Mouse (Mus musculus) heart, embryonic 15.5 days (tissue): Measurements from ENCODE around the gene Snrpb2. TPM values are rescaled to one million over a fixed set of nuclear protein-coding genes. Genes with fewer than 3 reads are reported as not detected.

Experiments used
- ATAC-seq: fragments of 200-750 bp; cut with Nextera tagmentation; replicated peaks from 2 replicates; pipeline ENCODE4 v1.8.0; 2017; ENCODE audit warnings: low read depth, moderate TSS enrichment; ENCODE audit not compliant: insufficient number of reproducible peaks, insufficient read depth, low FRiP score
- H3K27ac ChIP-seq: fragments of 300-500 bp; sonication (generic); 2 replicates; pipeline ENCODE4 v1.5.1; 2015; ENCODE audit warnings: mild to moderate bottlenecking, inconsistent platforms
- H3K27me3 ChIP-seq: fragments of 300-500 bp; sonication (generic); 2 replicates; pipeline ENCODE4 v1.6.1; 2015; ENCODE audit warnings: inconsistent platforms
- H3K36me3 ChIP-seq: fragments of 300-500 bp; sonication (generic); 2 replicates; pipeline ENCODE4 v1.6.1; 2015; ENCODE audit warnings: mild to moderate bottlenecking, inconsistent platforms
- H3K4me1 ChIP-seq: fragments of 300-500 bp; sonication (generic); replicated peaks from 2 replicates; pipeline ENCODE4 v1.6.1; 2015; ENCODE audit warnings: inconsistent platforms
- H3K4me2 ChIP-seq: fragments of 300-500 bp; sonication (generic); 2 replicates; pipeline ENCODE4 v1.6.1; 2015; ENCODE audit warnings: inconsistent platforms, mild to moderate bottlenecking, moderate library complexity
- H3K4me3 ChIP-seq: fragments of 300-500 bp; sonication (generic); 2 replicates; pipeline ENCODE4 v1.5.1; 2015; ENCODE audit warnings: mild to moderate bottlenecking, inconsistent platforms
- H3K9ac ChIP-seq: fragments of 300-500 bp; sonication (generic); 2 replicates; pipeline ENCODE4 v1.6.1; 2015; ENCODE audit warnings: mild to moderate bottlenecking, inconsistent platforms
- H3K9me3 ChIP-seq: fragments of 300-500 bp; sonication (generic); replicated peaks from 2 replicates; pipeline ENCODE4 v1.6.1; 2016; ENCODE audit warnings: inconsistent platforms
- WGBS: fragments of 180-500 bp; shearing (Covaris S2); methylation state at CpG from one replicate; pipeline ENCODE4 v1.1.7; 2015; ENCODE audit warnings: mixed read lengths; 5-methylcytosine and 5-hydroxymethylcytosine counted together
- polyA plus RNA-seq: library from polyadenylated mRNA; unstranded; fragments of >200 nt; fragmentation: Nextera tagmentation; extraction: Ambion mirVana; gene quantifications from 2 replicates; pipeline ENCODE4 v1.2.1, GENCODE M21; 2015

Snrpb2 gene
- 34.0 and 41.2 TPM in 2 replicates for polyA plus RNA-seq

DNA sequence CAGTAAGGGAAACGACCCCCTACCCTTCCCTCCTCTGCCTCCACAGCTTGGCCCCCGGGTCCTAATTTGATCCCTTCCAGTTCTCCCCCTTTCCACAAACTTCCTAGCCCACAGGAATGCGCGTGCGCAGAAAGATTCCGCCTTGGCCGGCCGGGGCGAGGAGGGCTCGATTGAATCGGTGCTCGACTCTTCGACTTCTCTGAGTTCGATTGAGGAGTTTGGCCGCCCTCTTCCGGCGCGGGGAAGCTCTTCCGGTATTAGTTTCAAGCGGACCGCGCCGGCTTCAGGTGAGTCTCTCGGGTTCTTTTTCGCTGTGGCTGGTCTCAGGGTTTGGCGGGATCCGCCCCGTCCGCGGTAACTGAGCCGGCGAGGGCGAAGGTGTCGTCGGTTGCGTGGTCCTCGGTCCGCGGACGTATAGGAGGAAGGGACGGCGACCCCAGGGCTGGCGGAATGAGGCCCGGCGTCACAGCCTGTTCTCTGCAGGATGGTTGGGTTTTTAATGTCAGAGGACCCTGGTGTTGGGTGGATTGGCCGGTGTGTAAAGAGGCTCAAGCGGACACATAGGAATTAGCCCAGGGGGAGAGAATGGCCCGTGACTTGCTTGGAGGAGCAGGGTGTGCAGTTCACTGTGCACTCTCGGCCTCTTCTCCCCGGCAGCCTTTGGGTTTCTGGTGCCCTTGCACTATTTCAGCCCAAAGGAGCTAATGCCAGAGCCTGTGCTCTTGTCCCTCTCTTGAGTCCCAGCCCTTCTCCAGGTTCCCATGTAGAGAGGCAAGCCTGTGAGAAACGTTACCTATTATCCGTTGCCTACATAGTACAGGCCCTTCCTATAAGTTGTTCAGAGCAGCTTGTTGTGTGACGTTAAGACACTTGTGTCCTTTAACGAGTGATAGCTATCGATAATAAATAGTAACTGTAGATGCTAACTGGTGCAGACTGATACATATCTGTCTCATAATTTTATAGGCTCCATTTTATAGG, at the start of gene Snrpb2:
TSS of gene Snrpb2 (plus strand) at position 228 of the 981 bp plus-strand sequence.
- ATAC-seq, result peak; percentile 84
- H3K4me3 ChIP-seq, result peak within 1 kb of the TSS; percentile 96
- H3K4me1 ChIP-seq, result peaks cover 5% of the 10 kb centered on the region; the same call in 1 of the 2 replicates
- H3K27ac ChIP-seq, result 0 out of 2 replicates have a peak within 1 kb of the TSS, but pooled peaks have one; percentile 39
- peak within 1 kb of the TSS; percentile 87 for H3K9ac ChIP-seq
- H3K27me3 ChIP-seq, result no peaks in the 10 kb centered on the region
- WGBS, result under 1% methylated on average over 55 of the region's 55 CpGs
- peaks cover 10% of the 10 kb centered on the region for H3K36me3 ChIP-seq
- H3K4me2 ChIP-seq, result peak within 1 kb of the TSS; percentile 73
- H3K9me3 ChIP-seq, result no peaks in the 10 kb centered on the region

DNA sequence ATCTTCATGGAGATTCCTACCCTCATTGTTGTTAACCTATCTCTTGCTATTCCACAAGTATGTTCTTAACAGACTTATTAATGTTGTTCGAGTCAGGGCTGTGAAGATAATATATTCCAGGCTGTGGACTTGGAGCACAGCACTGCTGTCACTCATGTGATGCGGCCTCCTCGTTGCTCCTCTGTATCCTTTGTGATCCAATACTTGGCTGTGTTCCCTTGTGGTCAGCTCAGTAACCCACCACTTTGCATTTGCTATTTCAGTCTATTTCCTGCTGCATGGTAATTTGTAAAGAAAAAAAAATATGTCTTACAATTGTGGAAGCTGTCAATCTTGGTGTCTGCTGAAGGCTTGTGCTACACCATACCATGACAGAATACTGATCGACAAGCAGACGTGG, 49.8 kb upstream of the Snrpb2 start:
- Histone ChIP-seq H3K4me1 (no peaks in the 10 kb centered on the region), H3K4me3 (no peak overlapping the region), H3K27ac (no peak overlapping the region), H3K9ac (no peak overlapping the region), H3K27me3 (no peaks in the 10 kb centered on the region), H3K4me2 (no peak overlapping the region), H3K36me3 (no peaks in the 10 kb centered on the region), H3K9me3 (no peaks in the 10 kb centered on the region)
- WGBS, result 67% methylated on average over 5 of the region's 5 CpGs
- no peak for ATAC-seq

DNA sequence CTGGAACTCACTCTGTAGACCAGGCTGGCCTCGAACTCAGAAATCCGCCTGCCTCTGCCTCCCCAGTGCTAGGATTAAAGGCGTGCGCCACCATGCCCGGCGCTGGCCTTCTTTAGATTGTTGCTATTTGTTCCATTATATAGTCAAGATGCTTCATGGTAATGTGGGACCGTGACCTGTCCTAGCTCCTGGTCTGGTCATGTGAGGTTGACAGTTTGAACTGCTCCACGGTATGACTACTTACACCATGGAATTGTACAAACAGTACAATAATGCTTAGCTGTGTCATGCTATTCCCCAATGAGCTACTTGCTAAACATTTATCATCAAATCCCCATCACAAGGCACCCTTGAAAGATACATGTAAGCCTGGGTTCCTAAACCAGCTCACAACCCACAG, 44.8 kb upstream of the Snrpb2 start:
- H3K4me2 ChIP-seq, result no peak overlapping the region
- no peaks in the 10 kb centered on the region for H3K27me3 ChIP-seq
- ATAC-seq, result no peak
- 89% methylated on average over 8 of the region's 8 CpGs for WGBS
- no peak overlapping the region for H3K9ac ChIP-seq
- no peaks in the 10 kb centered on the region for H3K9me3 ChIP-seq
- H3K36me3 ChIP-seq, result no peaks in the 10 kb centered on the region
- H3K4me1 ChIP-seq, result no peaks in the 10 kb centered on the region
- no peak overlapping the region for H3K27ac ChIP-seq
- no peak overlapping the region for H3K4me3 ChIP-seq

DNA sequence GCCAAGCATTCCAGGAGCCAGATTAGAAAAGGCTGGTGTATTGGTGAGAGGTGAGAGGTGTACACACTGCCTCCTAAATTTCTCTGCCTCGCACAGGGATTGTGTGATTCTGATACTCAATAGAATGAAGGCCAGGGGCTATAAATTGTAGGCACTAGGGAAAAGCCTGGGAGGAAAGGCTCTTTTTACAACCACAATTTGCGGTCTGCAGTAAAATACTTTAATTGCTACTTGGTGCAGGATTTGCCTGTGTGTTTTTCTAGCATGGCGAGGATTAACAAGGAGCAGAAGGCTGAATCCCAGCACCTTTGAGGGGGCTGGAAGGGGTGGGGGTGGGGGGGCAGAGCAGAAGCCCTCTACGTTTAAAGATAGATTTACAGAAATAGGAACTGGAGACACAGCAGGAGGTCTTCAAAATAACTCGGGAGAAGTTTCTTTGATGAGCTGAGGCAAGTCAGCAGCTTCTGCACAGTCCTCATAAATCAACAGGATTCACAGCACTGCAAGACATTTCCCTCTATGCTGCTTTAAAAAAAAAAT, 44.2 kb upstream of the Snrpb2 start:
- WGBS, result 38% methylated on average over 5 of the region's 5 CpGs
- no peak overlapping the region for H3K4me3 ChIP-seq
- no peak overlapping the region for H3K9ac ChIP-seq
- H3K27me3 ChIP-seq, result no peaks in the 10 kb centered on the region
- H3K4me2 ChIP-seq, result no peak overlapping the region
- no peak for ATAC-seq
- no peaks in the 10 kb centered on the region for H3K36me3 ChIP-seq
- no peak overlapping the region for H3K27ac ChIP-seq
- no peaks in the 10 kb centered on the region for H3K9me3 ChIP-seq
- H3K4me1 ChIP-seq, result no peaks in the 10 kb centered on the region

DNA sequence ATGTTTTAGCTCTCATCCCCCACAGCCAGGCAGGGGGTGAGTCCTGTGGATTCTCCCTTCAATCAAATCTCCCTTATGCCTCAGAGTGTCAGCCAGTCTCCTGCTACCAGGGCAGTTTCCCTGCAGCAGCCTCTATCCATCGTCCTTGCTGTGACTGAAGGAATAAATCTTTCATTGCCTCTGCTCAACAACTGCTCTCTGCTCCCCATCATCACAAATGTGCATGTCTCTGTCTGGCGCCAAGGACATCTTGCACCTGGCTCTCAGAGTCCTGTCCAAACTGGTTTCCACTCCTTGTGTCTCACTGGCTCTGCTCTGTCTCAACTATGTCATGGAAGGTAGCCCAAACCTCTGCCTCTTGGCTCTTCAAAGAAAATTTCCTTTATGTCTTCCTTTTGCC, 43.1 kb upstream of the Snrpb2 start:
- no peak for ATAC-seq
- Histone ChIP-seq H3K4me2 (no peak overlapping the region), H3K27ac (no peak overlapping the region), H3K9me3 (no peaks in the 10 kb centered on the region), H3K36me3 (no peaks in the 10 kb centered on the region), H3K9ac (no peak overlapping the region), H3K27me3 (no peaks in the 10 kb centered on the region), H3K4me3 (no peak overlapping the region), H3K4me1 (no peaks in the 10 kb centered on the region)
- WGBS, result 27% methylated on average over 2 of the region's 2 CpGs

DNA sequence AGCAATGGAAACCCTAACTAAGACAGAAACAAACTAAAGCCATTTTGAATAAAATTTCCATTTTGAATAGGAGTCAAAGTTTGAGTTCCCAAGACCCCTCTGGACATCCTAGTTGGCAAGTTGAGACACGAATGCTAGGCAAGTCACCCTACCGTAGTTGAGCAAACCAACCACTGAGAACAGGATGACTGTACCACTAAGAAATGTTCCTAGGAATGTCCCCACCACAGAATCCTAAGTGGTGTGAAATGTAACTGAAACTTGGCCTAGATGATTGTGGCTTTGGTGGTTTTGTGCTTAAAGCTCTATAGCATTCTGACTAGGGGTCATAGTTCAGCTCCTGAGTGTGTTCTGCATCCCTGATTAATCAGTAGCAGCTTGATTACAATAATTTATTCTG, 39.5 kb upstream of the Snrpb2 start:
- no peak for ATAC-seq
- no peaks in the 10 kb centered on the region for H3K36me3 ChIP-seq
- no peak overlapping the region for H3K4me3 ChIP-seq
- 75% methylated on average over 2 of the region's 2 CpGs for WGBS
- no peaks in the 10 kb centered on the region for H3K9me3 ChIP-seq
- H3K27ac ChIP-seq, result no peak overlapping the region
- no peaks in the 10 kb centered on the region for H3K4me1 ChIP-seq
- H3K27me3 ChIP-seq, result no peaks in the 10 kb centered on the region
- no peak overlapping the region for H3K9ac ChIP-seq
- H3K4me2 ChIP-seq, result no peak overlapping the region

DNA sequence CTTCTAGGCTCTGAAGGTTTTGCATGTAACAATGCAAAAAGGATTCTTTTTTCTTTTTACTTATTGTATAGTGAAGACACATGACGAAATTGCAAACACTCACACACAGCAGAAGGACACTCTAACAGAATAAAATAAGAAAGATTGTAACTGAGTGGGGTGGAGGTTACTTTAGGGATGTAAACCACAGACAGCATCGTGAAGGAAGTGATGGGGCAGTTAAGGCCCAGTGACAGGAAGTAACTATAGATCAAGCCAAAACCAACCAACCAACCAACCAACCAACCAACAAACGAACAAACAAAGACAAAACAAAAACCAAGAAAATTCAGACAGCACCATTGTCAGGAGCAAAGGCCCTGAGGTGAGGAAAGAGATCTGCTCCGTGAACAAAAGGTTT, 38.6 kb upstream of the Snrpb2 start:
- WGBS, result 66% methylated on average over 4 of the region's 4 CpGs

DNA sequence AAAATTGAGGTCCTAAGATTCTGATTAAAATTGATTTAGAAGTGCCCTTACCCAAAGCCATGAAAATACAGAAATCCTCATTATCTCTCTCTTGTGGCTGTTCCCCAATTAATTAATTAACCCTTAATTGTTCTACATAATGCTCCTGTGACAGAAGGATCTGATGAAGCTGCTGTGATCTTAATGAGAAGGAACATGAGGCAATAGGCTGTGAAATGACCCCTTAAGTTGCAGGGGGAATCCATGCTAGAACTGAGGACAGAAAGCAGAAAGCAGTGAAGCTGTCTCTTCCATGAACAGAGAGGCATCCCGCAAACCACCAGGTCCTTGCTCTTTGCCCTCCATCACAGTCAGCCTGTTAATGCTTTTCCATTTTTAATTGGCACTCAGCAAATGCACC, 31.6 kb upstream of the Snrpb2 start:
- Histone ChIP-seq H3K4me3 (no peak overlapping the region), H3K4me2 (no peak overlapping the region), H3K27me3 (no peaks in the 10 kb centered on the region), H3K27ac (no peak overlapping the region), H3K36me3 (no peaks in the 10 kb centered on the region), H3K4me1 (no peaks in the 10 kb centered on the region), H3K9ac (no peak overlapping the region), H3K9me3 (no peaks in the 10 kb centered on the region)
- ATAC-seq, result no peak
- WGBS, result 79% methylated on average over 1 of the region's 1 CpGs

More for the DNA sequence above, 38.6 kb upstream of the Snrpb2 start:
- no peak overlapping the region for H3K9ac ChIP-seq
- no peaks in the 10 kb centered on the region for H3K4me1 ChIP-seq
- no peak overlapping the region for H3K4me2 ChIP-seq
- H3K9me3 ChIP-seq, result no peaks in the 10 kb centered on the region
- no peaks in the 10 kb centered on the region for H3K27me3 ChIP-seq
- ATAC-seq, result no peak
- no peak overlapping the region for H3K27ac ChIP-seq
- H3K36me3 ChIP-seq, result no peaks in the 10 kb centered on the region
- no peak overlapping the region for H3K4me3 ChIP-seq

DNA sequence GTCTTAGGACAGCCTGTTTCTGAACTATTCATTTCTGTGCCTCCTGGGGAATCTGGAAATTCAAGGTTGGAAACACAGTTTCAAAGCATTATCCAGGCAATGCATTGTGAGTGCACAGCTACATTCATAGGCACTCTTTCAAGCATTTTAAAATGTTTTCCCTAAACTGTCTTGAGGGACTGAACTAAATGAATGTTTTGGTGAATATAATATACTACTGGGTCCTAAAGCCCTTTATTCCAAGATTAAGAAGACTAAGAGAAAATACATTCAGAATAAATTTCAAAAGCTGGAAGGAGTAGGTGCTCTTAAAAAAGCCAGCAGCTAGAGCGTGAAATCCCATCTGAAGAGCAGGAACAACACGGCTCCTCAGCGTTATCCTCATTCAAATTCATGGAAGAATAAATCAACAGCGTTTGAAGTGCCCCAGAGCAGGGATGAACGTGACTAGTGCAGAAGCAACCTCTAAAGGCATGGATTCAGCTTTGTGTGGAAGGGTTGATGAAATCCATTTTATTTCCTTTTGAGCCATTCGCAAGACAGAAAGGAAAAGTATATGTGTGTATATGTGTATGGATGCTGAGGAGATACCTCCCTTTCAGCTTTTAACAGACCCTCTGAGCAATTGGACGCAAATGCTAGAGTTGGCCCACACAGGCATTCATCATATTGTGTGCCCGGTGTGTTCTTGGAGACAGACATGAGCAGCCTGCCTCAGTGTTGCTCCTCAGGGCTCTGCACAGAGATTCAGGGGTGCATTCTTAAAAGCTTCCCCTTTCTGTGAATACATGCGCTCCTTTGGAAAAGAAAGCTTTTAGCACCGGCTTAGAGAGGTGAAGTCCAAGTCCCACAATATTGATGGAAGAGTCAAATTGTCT, 30.2 kb upstream of the Snrpb2 start:
- Histone ChIP-seq H3K4me2 (no peak overlapping the region), H3K27me3 (no peaks in the 10 kb centered on the region), H3K36me3 (no peaks in the 10 kb centered on the region), H3K4me3 (no peak overlapping the region), H3K4me1 (no peaks in the 10 kb centered on the region), H3K9ac (no peak overlapping the region), H3K9me3 (no peaks in the 10 kb centered on the region), H3K27ac (no peak overlapping the region)
- no peak for ATAC-seq
- 76% methylated on average over 10 of the region's 10 CpGs for WGBS

DNA sequence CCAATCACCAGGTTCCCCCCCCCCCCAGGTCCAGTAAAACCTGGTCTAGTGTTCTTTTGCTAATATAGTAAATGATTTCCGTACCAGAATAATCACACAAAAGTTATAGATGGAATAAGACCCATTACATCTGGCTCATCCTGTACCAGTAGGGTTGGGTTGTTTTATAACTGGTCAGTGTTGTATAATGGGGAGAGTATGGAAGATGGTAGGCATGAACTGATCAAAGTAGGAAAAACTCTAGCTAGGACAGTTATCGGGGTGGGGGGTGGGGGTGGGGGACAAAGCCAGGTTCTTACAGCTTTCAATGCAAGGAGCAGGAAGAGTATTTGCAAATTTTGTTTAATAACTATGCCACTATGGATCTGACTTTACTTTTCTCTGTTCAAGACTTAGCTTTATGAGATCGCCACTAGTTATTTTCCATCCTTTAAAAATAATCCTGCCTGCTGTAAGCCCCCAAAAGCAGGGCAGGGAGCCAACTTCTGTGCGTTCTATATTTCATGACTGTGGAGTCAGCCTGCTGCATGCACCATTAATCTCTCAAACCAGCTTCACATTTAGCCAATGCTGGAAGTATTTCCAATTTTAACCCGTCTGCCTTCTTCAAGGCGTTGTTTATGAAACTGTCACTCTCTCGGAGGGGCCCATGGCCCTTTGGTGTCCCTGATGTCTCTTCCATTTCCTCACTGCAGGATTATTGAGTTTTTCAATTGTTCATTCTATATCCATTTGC, 28.3 kb upstream of the Snrpb2 start:
- Histone ChIP-seq H3K36me3 (no peaks in the 10 kb centered on the region), H3K9ac (no peak overlapping the region), H3K4me2 (no peak overlapping the region), H3K4me1 (no peaks in the 10 kb centered on the region), H3K27ac (no peak overlapping the region), H3K27me3 (no peaks in the 10 kb centered on the region), H3K9me3 (no peaks in the 10 kb centered on the region), H3K4me3 (no peak overlapping the region)
- 52% methylated on average over 7 of the region's 7 CpGs for WGBS
- no peak for ATAC-seq
